Mouse (Mus musculus) hindbrain, embryonic 13.5 days (tissue): ENCODE measurements around the gene Zdhhc1. TPM values are rescaled to one million over a fixed set of nuclear protein-coding genes. Genes with fewer than 3 reads are reported as not detected.

Experiments used
- ATAC-seq: fragments of 200-750 bp; cut with Nextera tagmentation; 2 replicates; pipeline ENCODE4 v1.8.0; 2017; ENCODE audit warnings: moderate TSS enrichment; ENCODE audit not compliant: low FRiP score
- H3K27ac ChIP-seq: fragments of 300-500 bp; sonication (generic); 2 replicates; pipeline ENCODE4 v1.5.1; 2015; ENCODE audit warnings: inconsistent platforms, mild to moderate bottlenecking, moderate library complexity
- H3K27me3 ChIP-seq: fragments of 300-500 bp; sonication (generic); 2 replicates; pipeline ENCODE4 v1.6.1; 2015; ENCODE audit warnings: mild to moderate bottlenecking, inconsistent platforms
- H3K36me3 ChIP-seq: fragments of 300-500 bp; sonication (generic); 2 replicates; pipeline ENCODE4 v1.6.1; 2015; ENCODE audit warnings: mild to moderate bottlenecking, inconsistent platforms
- H3K4me1 ChIP-seq: fragments of 300-500 bp; sonication (generic); replicated peaks from 2 replicates; pipeline ENCODE4 v1.6.1; 2015; ENCODE audit warnings: inconsistent platforms
- H3K4me2 ChIP-seq: fragments of 300-500 bp; sonication (generic); 2 replicates; pipeline ENCODE4 v1.6.1; 2015; ENCODE audit warnings: inconsistent platforms, mild to moderate bottlenecking, moderate library complexity
- H3K4me3 ChIP-seq: fragments of 300-500 bp; sonication (generic); 2 replicates; pipeline ENCODE4 v1.5.1; 2015; ENCODE audit warnings: mild to moderate bottlenecking, inconsistent platforms
- H3K9ac ChIP-seq: fragments of 300-500 bp; sonication (generic); 2 replicates; pipeline ENCODE4 v1.6.1; 2015; ENCODE audit warnings: mild to moderate bottlenecking, inconsistent platforms
- H3K9me3 ChIP-seq: fragments of 300-500 bp; sonication (generic); 2 replicates; pipeline ENCODE4 v1.6.1; 2016; ENCODE audit warnings: inconsistent platforms
- WGBS: fragments of 180-500 bp; shearing (Covaris S2); methylation state at CpG from one replicate; pipeline ENCODE4 v1.1.7; 2015; 5-methylcytosine and 5-hydroxymethylcytosine counted together
- polyA plus RNA-seq: library from polyadenylated mRNA; unstranded; fragments of >200 nt; fragmentation: Nextera tagmentation; extraction: Ambion mirVana; gene quantifications from 2 replicates; pipeline ENCODE4 v1.2.1, GENCODE M21; 2015

Gene Zdhhc1
- polyA plus RNA-seq, 1 experiment from 2014 or later: 34.3 TPM

- Histone ChIP-seq H3K9ac (no peak overlapping the region), H3K27me3 (no peaks in the 10 kb centered on the region), H3K4me1 (peaks cover 12% of the 10 kb centered on the region), H3K36me3 (no peaks in the 10 kb centered on the region), H3K4me3 (no peak overlapping the region), H3K4me2 (peak overlapping the region; percentile 30), H3K9me3 (no peaks in the 10 kb centered on the region), H3K27ac (peak overlapping the region; percentile 79)
- ATAC-seq: peak; percentile 83; the same call in 1 of the 2 replicates
- WGBS: 12% methylated on average over 11 of the region's 11 CpGs
These were observed 51.2 kb downstream of the Zdhhc1 start for GRCm38 (mm10) chr8:105445296-105446126.

- no peak overlapping the region for H3K4me3 ChIP-seq
- WGBS: 94% methylated on average over 5 of the region's 5 CpGs
- H3K36me3 ChIP-seq: no peaks in the 10 kb centered on the region
- no peaks in the 10 kb centered on the region for H3K9me3 ChIP-seq
- H3K27ac ChIP-seq: no peak overlapping the region
- H3K27me3 ChIP-seq: no peaks in the 10 kb centered on the region
- H3K4me2 ChIP-seq: no peak overlapping the region
- ATAC-seq: no peak
- peaks cover 15% of the 10 kb centered on the region for H3K4me1 ChIP-seq
- no peak overlapping the region for H3K9ac ChIP-seq
These were observed 54.0 kb downstream of the Zdhhc1 start for GRCm38 (mm10) chr8:105442661-105443060.

GRCm38 (mm10) chr8:105441433-105441832 lies 55.3 kb downstream of the Zdhhc1 start:
- Histone ChIP-seq H3K9me3 (no peaks in the 10 kb centered on the region), H3K36me3 (no peaks in the 10 kb centered on the region), H3K4me3 (no peak overlapping the region), H3K4me1 (peaks cover 15% of the 10 kb centered on the region), H3K9ac (no peak overlapping the region), H3K27ac (no peak overlapping the region), H3K27me3 (no peaks in the 10 kb centered on the region), H3K4me2 (no peak overlapping the region)
- WGBS: 6% methylated on average over 6 of the region's 6 CpGs
- ATAC-seq: no peak

GRCm38 (mm10) chr8:105438865-105439264 lies 57.8 kb downstream of the Zdhhc1 start:
- Histone ChIP-seq H3K27ac (no peak overlapping the region), H3K4me3 (no peak overlapping the region), H3K4me2 (no peak overlapping the region), H3K27me3 (no peaks in the 10 kb centered on the region), H3K36me3 (no peaks in the 10 kb centered on the region), H3K9me3 (no peaks in the 10 kb centered on the region), H3K9ac (no peak overlapping the region), H3K4me1 (peaks cover 6% of the 10 kb centered on the region)
- WGBS: 40% methylated on average over 5 of the region's 5 CpGs
- ATAC-seq: no peak

DNA sequence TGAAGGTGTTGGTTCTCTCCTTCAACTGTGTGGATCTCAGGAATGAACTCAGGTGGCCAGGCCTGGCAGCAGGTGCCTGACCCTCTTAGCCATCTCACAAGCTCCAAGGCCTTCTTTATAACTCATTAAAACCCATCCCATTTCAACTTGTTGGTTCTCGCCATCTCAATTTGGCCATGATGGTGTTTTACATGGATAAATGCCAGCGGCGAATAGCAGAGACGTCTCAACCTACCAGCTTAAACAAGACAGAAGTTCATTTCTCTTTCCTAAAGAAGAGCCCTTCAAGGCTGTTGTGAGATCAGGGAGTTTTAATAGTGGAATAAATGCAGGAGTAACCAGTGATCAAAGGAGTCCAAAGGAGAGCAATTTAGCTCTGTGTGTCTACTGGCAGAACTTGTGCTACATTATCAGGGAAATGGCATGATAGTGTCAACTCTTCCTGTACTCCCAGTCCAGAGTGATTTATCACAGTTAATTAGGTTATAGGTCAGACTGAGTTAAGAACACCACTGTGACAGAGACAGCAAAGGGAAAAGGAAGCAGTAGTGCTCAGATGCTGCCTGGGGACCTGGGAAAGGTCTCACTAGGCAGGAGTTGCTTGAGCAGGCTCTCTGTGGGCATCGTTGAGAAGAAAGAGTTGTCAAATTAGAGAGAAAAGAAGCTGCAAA lies 59.5 kb downstream of the Zdhhc1 start:
- H3K27ac ChIP-seq: no peak overlapping the region
- peaks cover 20% of the 10 kb centered on the region for H3K4me1 ChIP-seq
- no peaks in the 10 kb centered on the region for H3K27me3 ChIP-seq
- ATAC-seq: no peak
- no peaks in the 10 kb centered on the region for H3K9me3 ChIP-seq
- 91% methylated on average over 5 of the region's 5 CpGs for WGBS
- H3K36me3 ChIP-seq: no peaks in the 10 kb centered on the region
- no peak overlapping the region for H3K4me3 ChIP-seq
- no peak overlapping the region for H3K9ac ChIP-seq
- H3K4me2 ChIP-seq: no peak overlapping the region

DNA sequence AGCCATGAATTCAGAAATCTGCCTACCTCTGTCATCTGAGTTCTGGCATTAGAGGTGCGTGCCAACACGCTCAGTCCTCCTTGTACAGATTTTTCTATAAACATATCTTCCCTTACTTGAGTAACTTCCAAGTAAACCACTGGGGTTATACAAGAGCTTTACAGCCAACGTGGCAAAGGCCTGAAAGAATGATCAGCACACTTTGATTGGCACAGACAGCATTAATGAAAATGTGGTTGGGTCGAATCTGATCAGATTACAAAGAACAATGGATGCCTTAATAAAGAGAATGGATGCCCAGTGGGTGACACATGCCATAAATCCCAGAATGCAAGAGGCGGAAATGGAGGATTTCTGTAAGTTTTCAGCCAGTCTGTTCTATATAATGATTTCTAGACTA lies 60.5 kb downstream of the Zdhhc1 start:
- H3K4me2 ChIP-seq: no peak overlapping the region
- H3K4me3 ChIP-seq: no peak overlapping the region
- H3K27ac ChIP-seq: no peak overlapping the region
- H3K36me3 ChIP-seq: no peaks in the 10 kb centered on the region
- peaks cover 20% of the 10 kb centered on the region for H3K4me1 ChIP-seq
- 72% methylated on average over 5 of the region's 5 CpGs for WGBS
- H3K9me3 ChIP-seq: no peaks in the 10 kb centered on the region
- ATAC-seq: no peak
- H3K9ac ChIP-seq: no peak overlapping the region
- no peaks in the 10 kb centered on the region for H3K27me3 ChIP-seq

DNA sequence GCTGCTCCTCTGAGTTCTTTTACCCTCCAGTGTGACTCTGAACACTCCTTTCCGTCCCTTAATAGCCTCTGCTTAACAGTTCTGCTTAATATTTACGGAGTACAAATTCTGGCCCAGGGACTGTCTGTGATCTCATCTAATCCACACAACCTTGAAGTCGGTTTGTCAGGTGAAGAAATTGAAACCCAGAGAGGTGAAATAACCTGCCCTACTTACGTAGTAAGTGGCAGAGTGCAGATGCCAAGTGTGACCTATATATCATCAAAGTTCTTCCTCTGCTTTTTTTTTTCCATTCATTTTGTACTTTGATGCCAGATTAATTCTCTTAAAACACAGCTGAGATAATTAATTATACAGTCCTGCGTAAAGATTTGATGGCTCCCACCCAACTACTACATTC lies 62.6 kb downstream of the Zdhhc1 start:
- WGBS: 68% methylated on average over 5 of the region's 5 CpGs
- H3K9ac ChIP-seq: no peak overlapping the region
- H3K4me2 ChIP-seq: no peak overlapping the region
- no peaks in the 10 kb centered on the region for H3K9me3 ChIP-seq
- H3K4me3 ChIP-seq: no peak overlapping the region
- H3K4me1 ChIP-seq: peaks cover 17% of the 10 kb centered on the region
- H3K27ac ChIP-seq: peak overlapping the region; percentile 35; the same call in 1 of the 2 replicates
- no peaks in the 10 kb centered on the region for H3K36me3 ChIP-seq
- H3K27me3 ChIP-seq: no peaks in the 10 kb centered on the region
- no peak for ATAC-seq

GRCm38 (mm10) chr8:105433511-105433910 lies 63.2 kb downstream of the Zdhhc1 start:
- WGBS: 31% methylated on average over 5 of the region's 5 CpGs
- Histone ChIP-seq H3K9ac (no peak overlapping the region), H3K9me3 (no peaks in the 10 kb centered on the region), H3K4me2 (no peak overlapping the region), H3K27ac (peak overlapping the region; percentile 62), H3K36me3 (no peaks in the 10 kb centered on the region), H3K27me3 (no peaks in the 10 kb centered on the region), H3K4me1 (peaks cover 17% of the 10 kb centered on the region), H3K4me3 (no peak overlapping the region)
- no peak for ATAC-seq

DNA sequence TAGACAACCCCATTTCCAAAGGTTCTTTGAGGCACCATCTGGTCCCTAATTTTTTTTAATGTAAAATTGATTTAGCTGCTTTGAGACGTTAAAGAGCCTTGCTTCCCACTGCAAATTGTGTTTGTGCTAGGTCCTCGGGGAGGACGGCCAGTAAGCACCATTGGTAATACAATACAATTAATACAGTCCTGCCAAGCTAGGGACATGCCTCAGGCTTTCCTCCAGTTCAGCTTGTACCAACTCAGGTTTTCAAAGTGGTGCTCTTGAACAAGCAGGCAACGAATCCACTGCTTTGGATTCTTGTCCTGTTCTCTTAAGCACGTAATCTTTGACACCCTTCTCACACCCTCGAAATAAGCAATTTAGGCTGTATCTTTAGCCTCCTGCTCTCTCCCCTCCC lies 63.7 kb downstream of the Zdhhc1 start:
- Histone ChIP-seq H3K27ac (peak overlapping the region; percentile 62), H3K9ac (no peak overlapping the region; the same call in 1 of the 2 replicates), H3K9me3 (no peaks in the 10 kb centered on the region), H3K36me3 (no peaks in the 10 kb centered on the region), H3K27me3 (no peaks in the 10 kb centered on the region), H3K4me2 (no peak overlapping the region), H3K4me1 (peaks cover 17% of the 10 kb centered on the region), H3K4me3 (no peak overlapping the region)
- WGBS: 23% methylated on average over 6 of the region's 6 CpGs
- ATAC-seq: no peak

DNA sequence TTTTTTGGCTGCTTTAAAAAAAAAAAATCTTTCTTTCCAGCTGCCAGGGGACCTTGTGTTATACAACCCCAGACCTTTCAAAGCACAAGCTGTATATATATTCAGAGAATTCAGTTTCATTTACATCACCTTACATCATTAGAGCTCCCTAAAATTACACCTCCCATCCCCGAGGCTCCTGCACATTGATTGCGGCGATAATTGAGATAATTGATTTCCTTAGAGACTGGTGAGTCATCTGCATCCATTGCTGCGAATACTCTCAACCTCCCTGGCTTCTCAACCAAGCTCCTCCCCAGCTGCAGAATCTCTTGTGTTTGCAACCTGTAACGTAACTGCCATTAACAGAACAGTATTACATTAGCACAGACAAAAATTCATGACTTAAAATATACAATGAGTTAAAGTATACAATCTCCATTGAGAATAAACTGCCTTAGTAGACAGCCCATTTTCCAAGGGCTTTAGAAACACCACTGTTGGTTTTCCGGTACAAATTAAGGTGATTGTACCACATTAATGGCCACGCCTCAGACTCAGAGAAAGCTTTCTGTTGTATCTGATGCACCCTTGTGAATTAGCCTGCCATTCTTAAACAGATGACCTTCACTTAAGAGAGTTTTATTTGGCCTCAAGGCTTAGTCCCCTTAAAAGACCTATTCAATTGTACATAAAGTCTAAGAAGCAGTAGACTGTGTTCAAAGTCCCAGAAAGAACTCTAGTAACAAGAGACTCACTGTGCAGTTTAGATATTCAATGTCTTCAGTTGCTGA lies 64.8 kb downstream of the Zdhhc1 start:
- 38% methylated on average over 7 of the region's 7 CpGs for WGBS
- Histone ChIP-seq H3K27ac (peak overlapping the region; percentile 45; the same call in 1 of the 2 replicates), H3K9me3 (no peaks in the 10 kb centered on the region), H3K4me1 (peaks cover 20% of the 10 kb centered on the region), H3K4me2 (no peak overlapping the region), H3K4me3 (no peak overlapping the region), H3K36me3 (no peaks in the 10 kb centered on the region), H3K27me3 (no peaks in the 10 kb centered on the region), H3K9ac (no peak overlapping the region)
- no peak for ATAC-seq

DNA sequence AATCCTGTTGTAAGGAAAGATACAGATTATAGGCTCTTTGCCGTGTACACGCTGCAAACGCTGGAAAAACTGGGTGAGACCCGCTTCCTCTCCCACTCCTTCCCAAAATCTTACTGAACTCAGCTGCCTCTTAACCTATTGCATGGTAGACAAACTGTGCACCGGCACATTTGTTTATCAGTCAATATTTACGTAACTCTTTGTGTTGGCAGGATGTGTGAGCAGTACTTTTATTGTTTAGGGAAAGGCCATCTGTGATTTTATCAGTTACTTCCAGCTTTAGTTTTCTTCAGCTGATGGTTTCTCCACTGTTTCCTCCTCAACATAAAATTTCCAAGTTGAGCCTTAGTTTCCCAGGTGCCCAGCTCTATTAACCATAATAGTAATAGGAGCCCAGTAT lies 69.8 kb downstream of the Zdhhc1 start:
- H3K36me3 ChIP-seq: no peaks in the 10 kb centered on the region

More for the DNA sequence above, 69.8 kb downstream of the Zdhhc1 start:
- no peak for ATAC-seq
- WGBS: 81% methylated on average over 6 of the region's 6 CpGs
- no peak overlapping the region for H3K4me3 ChIP-seq
- H3K4me1 ChIP-seq: peaks cover 3% of the 10 kb centered on the region
- no peak overlapping the region for H3K9ac ChIP-seq
- no peak overlapping the region for H3K4me2 ChIP-seq
- H3K27me3 ChIP-seq: no peaks in the 10 kb centered on the region
- H3K27ac ChIP-seq: no peak overlapping the region
- H3K9me3 ChIP-seq: no peaks in the 10 kb centered on the region
